Mouse (Mus musculus) induced T-regulatory cell, adult 2 months (primary cell): ENCODE measurements around the gene Tmem79.
"Not testable (repeated sequence)": the region's sequence is repeated elsewhere in the genome, so short reads cannot be mapped to it uniquely, and the experiment has no call there.

Experiments used
- DNase-seq: peaks from one replicate; pipeline ENCODE4 v3.0.0-alpha.2; 2012; ENCODE audit warnings: low read depth

The Tmem79 gene

DNA sequence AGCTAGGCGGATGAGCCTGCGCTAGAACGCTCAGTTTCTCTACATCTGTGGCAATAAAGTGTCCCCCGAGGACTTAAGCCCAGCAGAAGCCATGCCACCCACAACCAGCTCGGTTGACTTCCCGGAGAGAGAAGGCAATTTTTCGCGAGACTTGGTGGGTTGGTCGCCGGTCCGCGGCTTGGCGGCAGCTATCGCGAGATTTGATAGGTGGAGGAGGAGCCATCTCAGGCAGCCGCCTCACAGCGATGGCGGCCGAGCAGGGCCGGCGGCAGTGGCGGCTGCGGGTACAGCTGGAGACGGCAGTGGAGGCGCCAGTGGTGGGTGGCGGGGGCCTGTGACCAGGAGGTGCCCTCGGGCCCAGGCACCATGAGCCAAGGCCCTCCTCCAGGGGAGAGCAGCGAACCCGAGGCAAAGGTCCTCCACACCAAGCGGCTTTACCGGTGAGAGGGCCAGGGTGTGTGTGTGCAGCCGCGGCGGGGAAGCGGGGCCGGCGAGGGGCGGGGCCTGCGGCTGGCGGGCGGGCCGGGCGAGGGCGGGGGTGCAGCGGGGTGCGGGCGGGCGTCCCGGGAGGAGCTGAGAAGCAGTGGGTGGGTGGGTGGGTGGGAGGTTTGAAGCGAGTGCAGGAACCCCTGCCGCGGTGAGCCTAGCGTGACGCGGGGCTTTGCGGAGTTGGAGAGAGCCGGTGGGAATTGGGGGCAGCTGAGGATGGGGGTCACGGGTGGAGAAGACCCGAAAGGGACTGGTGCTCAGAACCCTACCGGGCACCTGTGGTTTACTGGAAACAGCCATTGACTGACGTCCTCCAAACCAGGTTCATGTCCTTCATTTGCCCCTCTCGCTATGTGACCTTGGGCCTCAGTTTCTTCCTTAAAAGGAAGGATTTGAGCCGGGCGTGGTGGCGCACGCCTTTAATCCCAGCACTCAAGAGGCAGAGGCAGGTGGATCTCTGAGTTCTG is at the start of gene Tmem79, which contains the start of gene Smg5:
TSS of gene Tmem79 (minus strand) at position 91 of the 956 bp plus-strand sequence.
TSS of gene Smg5 (plus strand) at position 203 of the 956 bp plus-strand sequence.
- DNase-seq: peak; percentile 98

DNA sequence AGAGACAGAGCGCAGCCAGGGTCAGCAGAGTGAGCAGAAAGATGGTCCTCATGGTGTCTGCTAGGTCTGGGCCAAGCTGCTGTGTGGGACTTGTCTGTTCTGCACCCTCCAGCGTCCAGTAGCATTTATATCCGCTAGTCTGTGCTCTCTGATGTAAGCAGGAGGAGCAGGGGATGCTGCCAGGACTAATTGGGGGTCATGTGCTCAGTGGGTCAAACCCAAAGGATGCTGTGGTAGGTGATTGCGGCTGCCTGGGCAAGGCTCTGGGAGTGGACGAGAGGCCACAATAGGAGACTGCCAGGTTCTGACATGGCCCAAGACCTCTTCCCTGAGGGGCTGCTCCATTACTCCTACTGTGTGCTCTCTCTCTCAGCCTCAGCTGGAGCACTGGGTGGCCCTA is 48.4 kb upstream of the Tmem79 start, which contains the start of gene Bglap:
TSS of gene Bglap (minus strand) at position 101 of the 400 bp plus-strand sequence.
- DNase-seq: no peak

DNA sequence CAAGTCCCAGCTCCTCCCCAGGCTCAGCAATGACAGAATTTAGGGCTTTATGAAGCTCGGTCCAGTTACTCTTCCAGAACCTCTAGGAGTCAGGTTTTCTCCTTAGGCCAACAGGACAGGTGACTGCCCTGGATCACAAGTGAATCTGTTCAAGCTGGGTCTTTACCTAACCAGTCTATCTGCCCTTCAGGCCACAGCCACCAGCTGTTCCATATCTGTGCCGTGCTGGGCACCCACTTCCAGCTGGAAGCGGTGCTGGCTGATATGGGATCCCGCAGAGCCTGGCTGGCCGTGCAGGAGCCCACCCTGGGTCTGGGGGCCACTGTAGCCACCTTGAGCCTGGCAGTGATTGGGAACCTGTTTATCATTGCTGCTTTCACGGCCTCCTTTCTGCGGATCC is 46.4 kb upstream of the Tmem79 start:
- DNase-seq: not testable (repeated sequence)

DNA sequence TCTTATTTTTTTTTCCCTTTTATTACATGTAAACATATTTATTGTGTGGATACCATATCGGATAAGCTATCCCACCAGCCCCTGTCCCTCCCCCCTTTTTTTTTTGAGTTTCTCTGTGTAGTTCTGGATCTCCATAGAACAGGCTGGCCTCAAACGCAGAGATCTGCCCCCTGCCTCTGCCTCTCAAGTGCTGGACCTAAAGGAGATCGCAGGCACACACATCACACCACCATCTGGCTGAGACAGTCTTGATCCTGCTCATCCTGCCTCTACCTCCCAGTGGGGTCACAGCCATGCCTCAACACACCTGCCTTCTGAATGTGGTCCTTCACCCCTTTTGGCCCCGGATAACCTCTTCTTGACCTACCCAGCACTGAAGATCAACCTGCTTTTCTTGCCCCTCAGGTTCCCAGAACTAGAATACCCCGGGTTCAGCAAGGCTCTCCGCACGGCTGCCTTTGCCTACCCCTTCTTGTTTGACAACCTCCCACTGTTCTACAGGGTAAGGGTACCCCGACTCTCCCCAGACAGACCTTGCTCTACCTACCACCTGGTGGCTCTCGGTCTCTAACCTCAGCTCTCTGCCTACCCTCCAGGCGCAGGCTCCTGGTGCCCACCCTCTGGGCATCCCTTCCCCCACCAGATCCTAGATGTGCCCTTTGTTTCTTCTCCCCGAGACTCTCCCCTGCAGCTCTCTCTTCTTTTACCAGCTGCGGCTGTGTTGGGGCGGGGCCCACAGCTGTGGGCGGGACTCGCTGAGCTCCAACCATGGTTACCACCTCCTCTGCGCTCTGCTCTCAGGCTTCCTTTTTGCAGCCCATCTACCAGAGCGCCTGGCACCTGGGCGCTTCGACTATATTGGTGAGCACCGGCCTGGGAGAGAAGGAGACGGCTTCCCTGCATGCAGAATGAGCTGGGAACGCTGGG is 45.7 kb upstream of the Tmem79 start:
- peak; percentile 73 for DNase-seq

DNA sequence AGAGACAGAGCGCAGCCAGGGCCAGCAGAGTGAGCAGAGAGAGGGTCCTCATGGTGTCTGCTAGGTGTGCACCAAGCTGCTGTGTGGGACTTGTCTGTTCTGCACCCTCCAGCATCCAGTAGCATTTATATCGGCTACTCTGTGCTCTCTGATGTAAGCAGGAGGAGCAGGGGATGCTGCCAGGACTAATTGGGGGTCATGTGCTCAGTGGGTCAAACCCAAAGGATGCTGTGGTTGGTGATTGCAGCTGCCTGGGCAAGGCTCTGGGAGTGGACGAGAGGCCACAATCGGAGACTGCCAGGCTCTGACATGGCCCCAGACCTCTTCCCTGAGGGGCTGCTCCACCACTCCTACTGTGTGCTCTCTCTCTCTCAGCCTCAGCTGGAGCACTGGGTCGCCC is 42.7 kb upstream of the Tmem79 start, which contains the start of gene Bglap2:
TSS of gene Bglap2 (minus strand) at position 101 of the 400 bp plus-strand sequence.
- DNase-seq: not testable (repeated sequence)

DNA sequence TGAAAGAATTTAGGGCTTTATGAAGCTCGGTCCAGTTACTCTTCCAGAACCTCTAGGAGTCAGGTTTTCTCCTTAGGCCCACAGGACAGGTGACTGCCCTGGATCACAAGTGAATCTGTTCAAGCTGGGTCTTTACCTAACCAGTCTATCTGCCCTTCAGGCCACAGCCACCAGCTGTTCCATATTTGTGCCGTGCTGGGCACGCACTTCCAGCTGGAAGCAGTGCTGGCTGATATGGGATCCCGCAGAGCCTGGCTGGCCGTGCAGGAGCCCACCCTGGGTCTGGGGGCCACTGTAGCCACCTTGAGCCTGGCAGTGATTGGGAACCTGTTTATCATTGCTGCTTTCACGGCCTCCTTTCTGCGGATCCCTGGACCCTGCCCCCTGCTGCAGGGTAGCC is 40.7 kb upstream of the Tmem79 start:
- not testable (repeated sequence) for DNase-seq

DNA sequence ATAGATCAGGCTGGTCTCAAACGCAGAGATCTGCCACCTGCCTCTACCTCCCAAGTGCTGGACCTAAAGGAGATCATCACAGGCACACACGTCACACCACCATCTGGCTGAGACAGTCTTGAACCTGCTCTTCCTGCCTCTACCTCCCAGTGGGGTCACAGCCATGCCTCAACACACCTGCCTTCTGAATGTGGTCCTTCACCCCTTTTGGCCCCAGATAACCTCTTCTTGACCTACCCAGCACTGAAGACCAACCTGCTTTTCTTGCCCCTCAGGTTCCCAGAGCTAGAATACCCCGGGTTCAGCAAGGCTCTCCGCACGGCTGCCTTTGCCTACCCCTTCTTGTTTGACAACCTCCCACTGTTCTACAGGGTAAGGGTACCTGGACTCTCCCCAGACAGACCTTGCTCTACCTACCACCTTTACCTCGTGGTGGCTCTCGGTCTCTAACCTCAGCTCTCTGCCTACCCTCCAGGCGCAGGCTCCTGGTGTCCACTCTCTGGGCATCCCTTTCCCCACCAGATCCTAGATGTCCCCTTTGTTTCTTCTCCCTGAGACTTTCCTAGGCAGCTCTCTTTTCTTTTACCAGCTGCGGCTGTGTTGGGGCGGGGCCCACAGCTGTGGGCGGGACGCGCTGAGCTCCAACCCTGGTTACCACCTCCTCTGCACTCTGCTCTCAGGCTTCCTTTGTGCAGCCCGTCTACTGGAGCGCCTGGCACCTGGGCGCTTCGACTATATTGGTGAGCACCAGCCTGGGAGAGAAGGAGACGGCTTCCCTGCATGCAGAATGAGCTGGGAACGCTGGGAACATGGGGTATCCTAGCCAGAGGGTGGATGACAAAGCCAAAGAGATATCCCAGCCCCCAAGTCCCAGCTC is 40.0 kb upstream of the Tmem79 start:
- peak; percentile 65 for DNase-seq

DNA sequence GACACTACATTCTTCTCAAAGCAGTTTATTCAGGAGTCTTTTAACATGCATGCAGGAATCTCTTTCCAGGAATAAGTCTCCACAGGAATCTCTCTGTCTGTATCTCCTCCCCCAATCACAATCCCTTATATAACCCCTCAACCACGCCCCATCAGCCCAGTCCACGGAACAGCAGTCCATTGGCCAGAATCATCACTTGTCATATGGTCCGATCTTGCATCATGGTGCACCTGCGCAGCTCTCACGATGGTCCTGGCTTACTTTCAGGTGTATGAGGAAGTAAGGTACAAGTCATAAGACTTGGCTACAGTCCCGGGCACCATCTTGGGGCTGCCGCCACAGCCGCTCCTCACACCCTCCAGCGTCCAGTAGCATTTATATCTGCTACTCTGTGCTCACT is 36.7 kb upstream of the Tmem79 start, which contains the start of gene Bglap3:
TSS of gene Bglap3 (minus strand) at position 101 of the 400 bp plus-strand sequence.
- DNase-seq: not testable (repeated sequence)

DNA sequence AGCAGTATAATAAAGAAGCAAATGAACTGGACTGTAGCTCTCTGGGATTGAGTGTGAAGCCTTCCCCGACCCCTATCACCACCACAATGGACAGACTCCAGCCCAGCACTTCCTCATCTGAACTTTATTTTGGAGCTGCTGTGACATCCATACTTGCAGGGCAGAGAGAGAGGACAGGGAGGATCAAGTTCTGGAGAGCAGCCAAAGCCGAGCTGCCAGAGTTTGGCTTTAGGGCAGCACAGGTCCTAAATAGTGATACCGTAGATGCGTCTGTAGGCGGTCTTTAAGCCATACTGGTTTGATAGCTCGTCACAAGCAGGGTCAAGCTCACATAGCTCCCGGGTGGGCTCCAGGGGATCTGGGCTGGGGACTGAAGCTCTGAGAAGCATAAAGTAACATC is 32.6 kb upstream of the Tmem79 start:
- not testable (repeated sequence) for DNase-seq

DNA sequence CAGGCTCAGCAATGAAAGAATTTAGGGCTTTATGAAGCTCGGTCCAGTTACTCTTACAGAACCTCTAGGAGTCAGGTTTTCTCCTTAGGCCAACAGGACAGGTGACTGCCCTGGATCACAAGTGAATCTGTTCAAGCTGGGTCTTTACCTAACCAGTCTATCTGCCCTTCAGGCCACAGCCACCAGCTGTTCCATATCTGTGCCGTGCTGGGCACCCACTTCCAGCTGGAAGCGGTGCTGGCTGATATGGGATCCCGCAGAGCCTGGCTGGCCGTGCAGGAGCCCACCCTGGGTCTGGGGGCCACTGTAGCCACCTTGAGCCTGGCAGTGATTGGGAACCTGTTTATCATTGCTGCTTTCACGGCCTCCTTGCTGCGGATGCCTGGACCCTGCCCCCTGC is 31.6 kb upstream of the Tmem79 start:
- DNase-seq: not testable (repeated sequence)

GRCm38 (mm10) chr3:88366830-88367428 is 31.0 kb upstream of the Tmem79 start:
- peak; percentile 59 for DNase-seq

DNA sequence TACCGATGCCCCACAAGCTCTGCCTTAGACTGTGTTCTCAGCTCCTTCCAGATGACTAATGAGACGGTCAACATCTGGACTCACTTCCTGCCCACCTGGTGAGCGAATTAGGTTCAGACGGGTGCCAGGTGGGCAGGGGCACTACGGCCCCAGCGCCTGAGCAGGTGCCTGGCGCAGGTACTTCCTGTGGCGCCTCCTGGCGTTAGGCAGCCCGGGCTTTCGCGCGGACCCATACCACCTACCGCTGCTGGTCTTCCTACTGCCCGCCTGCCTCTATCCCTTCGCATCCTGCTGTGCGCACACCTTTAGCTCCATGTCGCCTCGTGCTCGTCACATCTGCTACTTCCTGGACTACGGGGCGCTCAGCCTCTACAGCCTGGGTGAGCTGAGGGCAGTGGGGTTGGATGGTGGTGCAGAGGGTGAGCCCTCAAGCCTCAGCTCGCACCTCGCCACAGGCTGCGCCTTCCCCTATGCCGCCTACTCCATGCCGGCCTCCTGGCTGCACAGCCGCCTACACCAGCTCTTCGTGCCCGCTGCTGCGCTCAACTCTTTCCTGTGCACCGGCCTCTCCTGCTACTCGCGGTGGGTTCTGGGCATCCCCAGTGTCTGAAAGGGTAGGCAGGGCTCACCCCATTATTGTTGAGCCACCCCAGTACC is 29.9 kb upstream of the Tmem79 start:
- peak; percentile 21 for DNase-seq

DNA sequence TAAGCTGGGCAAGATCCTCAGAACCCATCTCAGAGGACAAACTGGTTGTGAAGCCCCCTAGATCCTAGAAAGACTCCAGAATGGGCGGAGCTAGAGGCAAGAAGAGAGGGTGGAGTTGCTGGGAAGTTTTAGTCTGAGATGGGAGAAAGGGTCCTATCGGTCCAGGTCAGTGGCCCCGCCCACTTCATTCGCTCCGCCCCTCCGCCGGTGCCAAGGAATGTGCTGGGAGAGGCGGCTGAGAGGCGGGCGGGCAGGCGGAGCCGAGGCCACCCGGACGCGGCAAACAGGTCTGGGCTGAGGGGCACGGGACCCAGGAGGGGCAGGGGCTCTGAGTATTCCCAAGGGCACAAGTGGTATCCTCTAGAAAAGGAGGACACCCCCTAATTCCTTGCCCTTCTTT is 28.4 kb upstream of the Tmem79 start, which contains the start of gene Paqr6:
TSS of gene Paqr6 (plus strand) at position 248 of the 400 bp plus-strand sequence.
- DNase-seq: no peak

GRCm38 (mm10) chr3:88363700-88364099 is 27.8 kb upstream of the Tmem79 start:
- no peak for DNase-seq

DNA sequence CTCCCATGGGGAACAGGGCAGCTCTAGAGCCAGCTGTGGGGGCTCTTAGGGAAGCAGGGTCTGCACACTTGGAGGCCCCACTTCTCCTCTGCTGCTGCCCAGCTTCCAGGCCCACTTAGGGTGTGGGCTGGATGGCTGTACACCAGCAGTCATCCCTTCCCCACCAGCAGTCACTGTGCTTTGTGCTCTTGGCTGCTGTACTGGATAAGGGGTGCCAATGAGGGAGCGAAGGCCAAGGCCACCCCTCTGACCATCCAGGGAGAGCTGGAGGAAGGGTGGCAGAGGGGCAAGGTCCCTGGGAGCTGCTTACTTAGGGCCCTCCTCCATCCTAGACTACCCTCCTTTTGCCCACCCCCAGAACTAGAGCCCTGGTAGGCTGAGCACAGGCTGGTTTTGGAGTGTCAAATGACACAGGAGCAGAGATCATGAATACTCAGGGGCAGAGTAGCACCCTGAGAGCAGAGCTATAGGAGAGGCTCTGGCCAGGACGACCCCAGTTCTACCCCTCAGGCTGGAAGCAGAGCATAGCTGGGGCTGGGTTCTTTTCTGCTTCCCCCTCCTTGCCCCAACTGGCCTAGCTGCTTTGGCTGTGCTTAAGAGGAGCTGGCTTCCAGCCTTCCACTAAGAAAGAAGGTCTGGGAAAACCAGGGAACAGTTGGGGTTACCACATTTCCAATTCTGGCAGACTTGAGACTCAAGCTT is 25.8 kb upstream of the Tmem79 start:
- DNase-seq: no peak

DNA sequence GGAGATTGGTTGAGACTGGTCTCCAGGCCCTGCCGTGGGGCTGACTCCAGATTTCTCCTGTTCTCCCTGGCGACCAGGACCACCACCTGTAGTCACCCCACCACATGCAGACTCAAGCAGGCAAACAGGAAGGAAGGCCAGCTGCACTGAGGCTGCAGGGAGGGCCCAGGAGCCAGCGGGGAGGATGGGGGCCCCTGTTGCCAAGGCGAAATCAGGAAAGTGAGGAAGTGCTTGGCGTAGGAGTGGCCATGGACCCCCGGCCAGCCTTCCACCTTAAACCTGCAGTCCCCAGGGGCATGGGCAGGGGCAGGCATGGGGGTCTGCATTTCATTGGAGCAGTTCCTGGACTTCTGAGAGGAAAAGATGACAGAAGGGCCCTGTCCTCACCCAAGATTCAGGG is 25.1 kb upstream of the Tmem79 start:
- DNase-seq: no peak

GRCm38 (mm10) chr3:88359989-88360388 is 24.0 kb upstream of the Tmem79 start:
- no peak for DNase-seq

- no peak for DNase-seq
Measured at GRCm38 (mm10) chr3:88359584-88359983, 23.6 kb upstream of the Tmem79 start.

DNA sequence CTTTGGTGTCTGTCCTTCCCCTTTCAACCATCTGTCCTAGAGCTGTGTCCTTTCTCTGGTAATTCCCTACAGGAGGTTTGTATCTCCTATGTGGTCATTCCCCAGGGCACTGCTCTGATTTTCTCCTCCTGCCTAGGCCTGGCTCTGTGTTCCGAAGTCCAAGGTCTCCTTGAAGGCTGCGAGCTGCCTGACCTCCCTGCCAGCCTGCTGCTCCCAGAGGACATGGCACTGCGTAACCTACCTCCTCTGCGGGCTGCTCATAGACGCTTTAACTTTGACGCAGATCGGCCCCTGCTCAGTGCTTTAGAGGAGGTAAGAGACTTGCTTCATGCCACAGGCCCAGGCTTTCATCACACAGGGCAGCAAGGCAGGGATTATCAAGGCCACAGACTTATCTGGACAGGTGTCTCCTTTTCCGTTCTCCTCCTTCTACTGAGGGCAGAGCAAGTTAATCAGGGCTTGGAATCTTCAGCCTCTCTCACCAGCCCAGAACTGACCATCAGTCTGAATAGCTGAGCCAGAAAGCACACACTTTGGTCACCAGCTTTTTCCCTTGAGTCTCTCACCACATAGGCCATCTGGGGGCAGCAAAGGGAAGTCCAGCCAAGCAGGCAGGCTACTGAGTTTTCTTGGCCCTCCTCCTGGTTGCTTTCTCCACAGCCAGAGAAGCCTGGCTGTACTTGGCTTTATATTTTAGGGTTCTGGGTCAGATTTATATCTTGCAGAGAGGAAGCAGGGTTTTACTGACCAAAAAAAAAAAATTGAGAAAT is 18.6 kb upstream of the Tmem79 start:
- DNase-seq: no peak
